Mouse (Mus musculus) liver, postnatal 0 days (tissue): ENCODE data around the gene Elmo3.

Experiments used
- CTCF ChIP-seq: sonication (generic); IDR thresholded peaks from 2 replicates; pipeline ENCODE4 v1.5.1; 2016; ENCODE audit warnings: antibody characterized with exemption, low read depth
- EP300 ChIP-seq: IDR thresholded peaks from 2 replicates; pipeline ENCODE4 v1.6.1; 2016; ENCODE audit warnings: antibody characterized with exemption, low read depth, mild to moderate bottlenecking

DNA sequence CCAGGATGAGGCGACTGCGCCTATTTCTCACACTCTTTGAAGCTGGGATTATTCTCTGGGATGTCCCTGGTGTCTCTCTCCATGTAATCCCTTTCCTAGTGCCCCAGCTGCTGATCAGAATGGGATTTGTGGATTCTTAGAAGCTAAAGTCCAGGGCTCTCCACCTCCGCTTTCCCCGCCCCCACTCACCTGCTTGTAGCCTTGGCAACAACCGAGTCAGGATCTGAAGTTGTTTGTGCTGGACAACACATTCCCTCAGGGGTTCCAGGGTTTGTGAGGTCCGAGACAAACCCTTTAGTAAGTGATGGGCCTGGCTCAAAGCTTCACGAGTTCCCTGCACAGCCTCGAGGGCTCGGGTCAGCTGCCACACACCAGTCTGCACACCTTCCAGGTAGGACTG is 10.6 kb upstream of the Elmo3 start:
- no peak for TF ChIP-seq CTCF
- no peak for TF ChIP-seq EP300
